Mouse (Mus musculus) forebrain, embryonic 16.5 days (tissue): ENCODE results near the gene 2210016F16Rik. TPM values are rescaled to one million over a fixed set of nuclear protein-coding genes. Genes with fewer than 3 reads are reported as not detected.
A peak's percentile ranks its signal among the peaks of the same experiment; 100 is the strongest.
"Not testable (repeated sequence)": the region's sequence is repeated elsewhere in the genome, so short reads cannot be mapped to it uniquely, and the experiment has no call there.

Experiments
- ATAC-seq: fragments of 200-750 bp; cut with Nextera tagmentation; 2 replicates; pipeline ENCODE4 v1.8.0; 2017; ENCODE audit warnings: mild to moderate bottlenecking, moderate library complexity
- H3K27ac ChIP-seq: fragments of 300-500 bp; sonication (generic); 2 replicates; pipeline ENCODE4 v1.5.1; 2014; ENCODE audit warnings: low read length, control low read depth
- H3K27me3 ChIP-seq: fragments of 300-500 bp; sonication (generic); replicated peaks from 2 replicates; pipeline ENCODE4 v1.6.1; 2014; ENCODE audit warnings: low read length; ENCODE audit not compliant: control insufficient read depth, insufficient read depth
- H3K36me3 ChIP-seq: fragments of 300-500 bp; sonication (generic); 2 replicates; pipeline ENCODE4 v1.6.1; 2014; ENCODE audit not compliant: control insufficient read depth, insufficient read depth
- H3K4me1 ChIP-seq: fragments of 300-500 bp; sonication (generic); replicated peaks from 2 replicates; pipeline ENCODE4 v1.6.1; 2014; ENCODE audit warnings: low read length; ENCODE audit not compliant: control insufficient read depth, insufficient read depth
- H3K4me2 ChIP-seq: fragments of 300-500 bp; sonication (generic); 2 replicates; pipeline ENCODE4 v1.6.1; 2014; ENCODE audit warnings: mild to moderate bottlenecking, low read length, control low read depth
- H3K4me3 ChIP-seq: fragments of 300-500 bp; sonication (generic); replicated peaks from 2 replicates; pipeline ENCODE4 v1.5.1; 2014; ENCODE audit warnings: mild to moderate bottlenecking, low read length, control low read depth
- H3K9ac ChIP-seq: fragments of 300-500 bp; sonication (generic); replicated peaks from 2 replicates; pipeline ENCODE4 v1.6.1; 2014; ENCODE audit warnings: low read depth, low read length, control low read depth
- H3K9me3 ChIP-seq: fragments of 300-500 bp; sonication (generic); 2 replicates; pipeline ENCODE4 v1.6.1; 2016; ENCODE audit warnings: low read length; ENCODE audit not compliant: control insufficient read depth
- WGBS: fragments of 180-500 bp; shearing (Covaris S2); extraction: QIAGEN DNeasy Blood & Tissue Kit; methylation state at CpG from one replicate; pipeline ENCODE4 v1.1.7; 2014; 5-methylcytosine and 5-hydroxymethylcytosine counted together
- polyA plus RNA-seq: library from polyadenylated mRNA; unstranded; fragments of >200 nt; fragmentation: Nextera tagmentation; extraction: Ambion mirVana; gene quantifications from 2 replicates; pipeline ENCODE4 v1.2.1, GENCODE M21; 2015

2210016F16Rik gene
- polyA plus RNA-seq, 1 experiment from 2014 or later: 19.4 TPM

DNA sequence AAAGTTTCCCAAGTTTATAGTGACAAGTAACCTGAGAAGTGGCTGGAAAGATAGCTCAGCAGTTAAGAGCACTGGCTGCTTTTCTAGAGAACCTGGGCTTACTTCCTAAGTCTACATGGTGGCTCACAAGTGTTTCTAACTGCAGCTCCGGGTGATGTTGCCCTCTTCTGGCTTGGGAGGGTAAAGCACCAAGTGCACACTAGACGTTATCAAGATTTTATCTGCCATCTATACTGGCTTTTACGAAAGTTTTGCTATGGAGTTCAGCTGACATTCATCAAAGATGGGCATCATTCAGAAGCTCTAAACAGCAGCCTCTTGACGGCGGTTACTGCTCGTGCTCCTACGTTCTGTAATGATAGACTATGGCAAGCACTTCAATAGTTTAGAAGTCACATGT lies 2.9 kb upstream of the 2210016F16Rik start:
- no peak overlapping the region for H3K4me3 ChIP-seq
- H3K36me3 ChIP-seq: peaks cover 8% of the 10 kb centered on the region
- 10% methylated on average over 7 of the region's 7 CpGs for WGBS
- H3K4me1 ChIP-seq: peaks cover 9% of the 10 kb centered on the region; the same call in 1 of the 2 replicates
- no peaks in the 10 kb centered on the region for H3K9me3 ChIP-seq
- no peak overlapping the region for H3K27ac ChIP-seq
- no peak overlapping the region for H3K4me2 ChIP-seq
- peak; percentile 65 for ATAC-seq
- no peak overlapping the region for H3K9ac ChIP-seq
- H3K27me3 ChIP-seq: no peaks in the 10 kb centered on the region

DNA sequence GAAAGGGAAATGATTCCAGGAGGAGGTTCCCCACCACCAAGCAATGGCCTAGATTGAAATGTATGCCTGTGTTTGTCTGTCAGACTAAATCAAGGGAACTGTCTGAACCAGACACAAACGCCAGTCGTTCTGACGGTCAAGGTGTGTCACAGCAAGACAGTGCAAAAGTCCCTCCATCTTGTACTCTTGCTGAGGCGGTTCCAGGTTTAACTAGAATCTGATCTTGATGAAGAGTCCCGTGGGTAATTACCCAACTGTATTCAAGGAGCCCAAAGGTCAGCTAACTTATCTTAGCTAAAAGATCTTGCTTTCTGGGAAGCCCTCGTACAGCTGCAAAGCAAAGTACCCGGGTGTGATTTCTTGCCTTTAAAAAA lies 509 bp upstream of the 2210016F16Rik start:
- Histone ChIP-seq H3K27ac (no peak overlapping the region), H3K27me3 (no peaks in the 10 kb centered on the region), H3K4me1 (peaks cover 9% of the 10 kb centered on the region; the same call in 1 of the 2 replicates), H3K4me2 (peak overlapping the region; percentile 94), H3K4me3 (peak overlapping the region; percentile 82; the same call in 1 of the 2 replicates), H3K36me3 (peaks cover 15% of the 10 kb centered on the region), H3K9ac (peak overlapping the region; percentile 85; the same call in 1 of the 2 replicates), H3K9me3 (peaks cover 9% of the 10 kb centered on the region)
- ATAC-seq: no peak
- 90% methylated on average over 7 of the region's 7 CpGs for WGBS

DNA sequence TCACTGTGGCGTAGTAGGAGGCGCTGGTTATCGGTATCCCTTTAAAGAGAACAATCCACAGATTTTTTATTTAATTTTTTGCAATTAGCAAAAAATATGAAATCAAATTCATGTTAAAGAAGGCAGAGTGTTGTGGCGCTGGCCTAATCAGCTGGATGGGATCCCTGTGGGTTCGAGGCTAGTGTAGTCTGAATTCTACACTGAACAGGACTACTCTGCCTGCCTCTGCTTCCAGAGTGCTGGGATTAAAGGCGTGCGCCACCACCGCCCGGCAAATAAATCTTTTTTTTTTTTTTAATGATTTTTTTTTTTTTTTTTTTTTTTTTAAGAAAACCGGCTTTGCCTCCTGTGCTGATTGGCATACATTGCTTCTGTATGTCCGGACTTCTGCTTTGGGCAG lies 654 bp downstream of the 2210016F16Rik start:
- peak overlapping the region; percentile 85 for H3K9ac ChIP-seq
- peak; percentile 41; the same call in 1 of the 2 replicates for ATAC-seq
- peaks cover 13% of the 10 kb centered on the region for H3K9me3 ChIP-seq
- peaks cover 18% of the 10 kb centered on the region for H3K36me3 ChIP-seq
- 39% methylated on average over 11 of the region's 11 CpGs for WGBS
- H3K27me3 ChIP-seq: no peaks in the 10 kb centered on the region
- H3K4me1 ChIP-seq: peaks cover 9% of the 10 kb centered on the region; the same call in 1 of the 2 replicates
- H3K4me3 ChIP-seq: peak overlapping the region; percentile 82
- H3K4me2 ChIP-seq: peak overlapping the region; percentile 94
- no peak overlapping the region for H3K27ac ChIP-seq

DNA sequence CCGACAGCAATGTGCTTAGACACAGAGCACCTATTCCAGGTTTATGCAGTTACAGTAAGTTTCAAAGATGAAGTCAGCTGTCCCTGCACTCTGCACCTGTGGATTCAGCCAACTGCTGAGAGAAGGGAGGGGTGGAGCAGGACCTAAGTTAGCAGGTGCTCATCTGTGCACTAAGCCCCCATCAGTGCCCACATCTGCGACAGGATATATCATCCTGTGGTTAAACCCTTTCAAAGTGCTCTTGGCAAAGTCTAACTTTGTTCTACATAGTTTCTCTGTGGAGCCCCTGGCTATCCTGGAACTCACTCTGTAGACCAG lies 11.9 kb downstream of the 2210016F16Rik start:
- Histone ChIP-seq H3K36me3 (no peaks in the 10 kb centered on the region), H3K4me3 (no peak overlapping the region), H3K9me3 (no peaks in the 10 kb centered on the region), H3K4me1 (no peaks in the 10 kb centered on the region), H3K9ac (no peak overlapping the region), H3K27ac (no peak overlapping the region), H3K27me3 (no peaks in the 10 kb centered on the region), H3K4me2 (no peak overlapping the region)
- ATAC-seq: no peak
- 93% methylated on average over 2 of the region's 2 CpGs for WGBS

DNA sequence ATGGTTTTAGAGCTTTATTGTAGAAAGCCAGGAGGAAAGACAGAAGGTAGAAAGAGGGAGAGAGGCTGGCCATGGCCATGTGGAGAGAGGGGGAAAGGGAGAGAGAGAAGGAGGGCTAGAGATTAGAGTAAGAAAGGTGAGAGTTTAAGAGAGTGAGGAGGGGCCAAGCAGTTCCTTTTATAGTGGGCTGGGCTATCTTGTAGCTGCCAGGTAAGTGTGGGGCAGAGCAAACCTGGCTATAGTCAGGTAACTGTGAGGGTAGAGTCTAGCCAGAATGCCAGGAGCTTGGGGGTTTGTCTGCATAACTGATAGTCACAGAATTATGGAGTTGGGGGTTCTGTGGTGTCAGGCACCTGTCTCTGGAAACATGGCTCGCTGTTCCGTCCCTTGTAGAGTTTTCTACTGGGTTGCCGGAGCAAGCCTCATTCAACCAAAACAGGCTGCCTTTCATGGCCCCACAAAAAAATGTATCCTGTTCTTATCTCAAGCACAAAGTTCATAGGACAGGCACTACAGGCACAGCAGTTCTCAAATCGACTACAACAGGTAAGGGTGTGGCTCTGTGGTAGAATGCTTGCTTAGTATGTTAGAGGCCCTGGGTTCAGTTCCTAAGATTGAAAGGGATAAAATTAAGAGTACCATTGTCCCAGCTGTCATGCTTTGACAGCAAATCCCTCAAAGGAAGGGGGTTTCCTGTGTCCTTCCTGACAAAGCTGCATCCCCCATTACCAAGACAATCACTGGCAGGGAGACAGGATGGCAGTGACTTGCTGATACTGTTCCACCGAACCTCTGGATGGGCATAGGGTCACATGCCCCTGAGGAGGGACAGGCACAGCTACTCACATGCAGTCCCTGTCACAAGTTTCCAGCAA lies 12.5 kb downstream of the 2210016F16Rik start:
- ATAC-seq: no peak
- Histone ChIP-seq H3K9ac (no peak overlapping the region), H3K4me3 (no peak overlapping the region), H3K4me1 (no peaks in the 10 kb centered on the region), H3K4me2 (no peak overlapping the region), H3K36me3 (no peaks in the 10 kb centered on the region), H3K9me3 (no peaks in the 10 kb centered on the region), H3K27ac (no peak overlapping the region), H3K27me3 (no peaks in the 10 kb centered on the region)
- 85% methylated on average over 5 of the region's 5 CpGs for WGBS

DNA sequence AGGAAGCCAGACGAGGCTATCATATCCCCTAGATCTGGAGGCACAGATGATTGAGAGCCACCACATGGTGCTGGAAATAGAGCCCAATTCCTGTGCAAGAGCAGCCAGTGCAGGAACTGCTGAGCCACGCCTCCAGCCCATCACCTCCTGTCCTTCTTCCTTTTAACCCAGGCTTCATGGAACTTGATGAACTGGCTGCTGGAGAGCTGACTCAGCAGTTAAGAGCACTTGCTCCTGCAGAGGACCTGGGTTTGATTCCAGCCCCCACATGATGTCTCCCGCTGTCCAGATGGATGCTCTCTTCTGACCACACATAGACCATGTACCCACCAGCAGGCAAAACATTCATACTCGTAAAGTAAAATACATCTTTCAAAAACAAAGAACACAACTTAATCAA lies 16.2 kb downstream of the 2210016F16Rik start:
- no peaks in the 10 kb centered on the region for H3K4me1 ChIP-seq

DNA sequence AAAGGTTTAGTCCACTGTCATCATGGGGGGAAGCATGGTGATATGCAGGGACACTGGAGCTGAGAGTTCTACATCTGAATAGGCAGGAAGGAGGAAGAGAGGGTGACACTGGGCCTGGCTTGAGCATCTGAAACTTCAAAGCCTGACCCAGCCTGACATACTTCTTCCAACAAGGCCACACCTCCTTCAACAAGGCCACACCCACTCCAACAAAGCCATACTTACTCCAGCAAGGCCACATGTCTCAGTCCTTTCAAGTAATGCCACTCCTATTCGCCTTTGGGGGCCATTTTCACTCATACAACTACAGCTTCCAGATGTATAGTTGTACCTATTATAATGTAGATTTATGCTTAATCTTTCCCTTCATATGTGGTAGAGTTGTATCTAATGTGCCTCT lies 17.4 kb downstream of the 2210016F16Rik start:
- H3K27ac ChIP-seq: no peak overlapping the region
- WGBS: 81% methylated on average over 1 of the region's 1 CpGs
- no peaks in the 10 kb centered on the region for H3K27me3 ChIP-seq
- ATAC-seq: no peak
- no peak overlapping the region for H3K9ac ChIP-seq
- H3K9me3 ChIP-seq: no peaks in the 10 kb centered on the region
- no peaks in the 10 kb centered on the region for H3K36me3 ChIP-seq
- H3K4me1 ChIP-seq: no peaks in the 10 kb centered on the region
- H3K4me2 ChIP-seq: no peak overlapping the region
- no peak overlapping the region for H3K4me3 ChIP-seq

More for the DNA sequence above, 16.2 kb downstream of the 2210016F16Rik start:
- Histone ChIP-seq H3K4me2 (no peak overlapping the region), H3K9me3 (no peaks in the 10 kb centered on the region), H3K27me3 (no peaks in the 10 kb centered on the region), H3K36me3 (no peaks in the 10 kb centered on the region), H3K27ac (no peak overlapping the region), H3K4me3 (no peak overlapping the region), H3K9ac (no peak overlapping the region)
- WGBS: 82% methylated on average over 4 of the region's 4 CpGs
- ATAC-seq: no peak

DNA sequence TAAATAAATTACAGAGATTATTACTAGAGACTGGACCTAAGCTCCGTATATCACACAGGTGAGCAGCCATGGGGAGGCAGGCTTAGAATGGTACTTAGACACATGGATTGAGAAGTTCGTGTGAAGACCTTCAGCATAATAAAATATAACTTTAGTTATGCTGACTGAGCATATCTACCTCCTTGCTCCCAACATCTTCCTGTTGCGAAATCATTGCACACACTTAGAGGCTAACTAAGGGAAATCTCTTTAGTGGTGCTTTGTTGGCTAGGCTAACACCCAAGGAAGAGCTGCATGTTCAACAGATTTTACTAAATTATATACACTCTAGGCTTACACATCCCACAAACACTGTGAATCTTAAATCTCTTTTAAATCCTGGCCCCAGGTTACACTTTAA lies 18.7 kb downstream of the 2210016F16Rik start:
- H3K27me3 ChIP-seq: no peaks in the 10 kb centered on the region
- WGBS: 92% methylated on average over 3 of the region's 3 CpGs
- ATAC-seq: no peak

DNA sequence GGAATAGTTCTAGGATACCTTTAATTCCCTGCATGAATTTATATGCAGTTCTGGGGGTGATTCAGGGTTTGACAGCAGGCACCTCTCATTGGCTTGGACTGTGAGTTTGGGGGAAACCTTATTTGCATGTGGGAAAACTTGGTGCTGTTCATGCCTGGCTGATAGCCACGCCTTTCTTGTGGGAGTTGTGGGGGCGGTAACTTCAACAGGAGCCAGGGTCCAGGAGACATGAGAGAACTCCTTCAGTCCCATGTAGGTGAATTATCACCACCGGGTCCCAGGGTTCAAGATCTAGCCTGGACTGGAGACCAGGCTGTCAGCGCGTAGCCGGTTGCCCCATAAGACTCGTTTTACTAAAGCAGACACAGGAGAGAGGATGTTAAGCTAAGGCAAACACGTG lies 19.8 kb downstream of the 2210016F16Rik start:
- not testable (repeated sequence) for H3K27ac ChIP-seq, ATAC-seq, H3K9me3 ChIP-seq, H3K27me3 ChIP-seq, H3K4me2 ChIP-seq, H3K9ac ChIP-seq, H3K36me3 ChIP-seq, H3K4me1 ChIP-seq, H3K4me3 ChIP-seq
- 84% methylated on average over 8 of the region's 8 CpGs for WGBS

More for the DNA sequence above, 18.7 kb downstream of the 2210016F16Rik start:
- no peak overlapping the region for H3K4me2 ChIP-seq
- H3K9ac ChIP-seq: no peak overlapping the region
- no peaks in the 10 kb centered on the region for H3K4me1 ChIP-seq
- H3K36me3 ChIP-seq: no peaks in the 10 kb centered on the region
- no peak overlapping the region for H3K4me3 ChIP-seq
- H3K9me3 ChIP-seq: no peaks in the 10 kb centered on the region
- no peak overlapping the region for H3K27ac ChIP-seq
